Mouse (Mus musculus) right cerebral cortex, adult 2 months (tissue): ENCODE data around the gene Cd63.

Experiments used
- DNase-seq, 2 experiments: peaks; one replicate each; pipeline ENCODE4 v3.0.0; 2021 to 2022; ENCODE audit warnings: low spot score in 2 of 2

Cd63 gene

GRCm38 (mm10) chr10:128900698-128901097, at the start of gene Cd63:
Gene Cd63 (plus strand): TSS chr10:128900989.
- DNase-seq = no peak

DNA sequence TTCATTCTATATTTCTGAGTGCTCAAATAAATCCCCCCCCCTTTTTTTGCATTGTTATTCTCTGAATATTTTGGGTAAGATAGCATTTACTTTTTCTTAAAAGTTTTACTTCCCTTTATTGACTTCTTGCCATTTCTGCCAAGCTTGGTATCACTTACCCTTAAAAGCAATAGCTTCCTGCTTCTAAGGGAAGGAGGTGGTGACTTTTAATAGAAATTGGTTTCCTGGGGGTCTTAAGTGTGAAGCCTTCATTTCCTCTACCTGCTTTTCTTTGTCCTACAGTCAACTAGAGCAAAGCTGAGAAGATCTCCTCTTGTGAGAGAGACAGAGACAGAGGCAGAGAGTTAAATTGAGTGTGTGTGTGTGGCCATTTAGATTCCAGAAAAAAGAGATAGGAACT, 39.6 kb upstream of the Cd63 start:
- DNase-seq = no peak

- no peak for DNase-seq
Observed at GRCm38 (mm10) chr10:128866042-128866441, 34.7 kb upstream of the Cd63 start.

DNA sequence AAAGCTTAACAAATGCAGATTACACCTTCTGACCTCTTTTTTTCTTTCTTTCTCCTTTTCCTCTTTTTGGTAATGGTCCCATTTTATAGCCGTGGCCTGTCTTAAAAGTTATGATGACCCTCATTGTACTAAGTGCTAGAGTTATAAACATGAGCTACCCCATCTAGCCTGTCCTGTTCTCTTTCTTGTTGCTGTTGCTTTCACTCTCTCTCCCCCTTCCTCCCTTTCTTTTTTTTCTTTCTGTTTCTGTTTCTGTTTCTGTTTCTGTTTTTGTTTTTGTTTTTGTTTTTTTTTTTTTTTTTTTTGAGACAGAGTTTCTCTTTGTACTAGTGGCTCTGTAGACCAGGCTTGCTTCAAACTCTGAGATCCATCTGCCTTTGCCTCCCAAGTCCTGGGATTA, 34.3 kb upstream of the Cd63 start:
- DNase-seq = no peak

- no peak for DNase-seq
Observed at GRCm38 (mm10) chr10:128870341-128870740, 30.4 kb upstream of the Cd63 start.

DNA sequence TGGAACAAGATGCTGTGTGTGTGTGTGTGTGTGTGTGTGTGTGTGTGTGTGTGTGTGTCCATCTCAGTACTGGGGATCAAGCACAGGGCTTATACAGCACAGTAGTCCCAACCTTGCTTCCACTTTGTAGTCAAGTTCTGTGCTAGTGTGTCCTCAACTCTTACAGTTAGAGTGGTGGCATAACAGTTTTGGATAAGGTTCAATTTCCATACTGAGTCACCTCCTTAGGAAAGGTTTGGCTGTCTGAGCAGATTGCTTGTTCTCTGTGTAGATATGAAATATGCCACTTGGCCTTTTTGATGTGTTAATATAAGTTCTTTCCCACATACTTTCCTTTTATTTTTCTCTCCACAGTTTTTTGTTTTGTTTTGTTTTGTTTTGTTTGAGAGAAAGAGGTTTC, 22.5 kb upstream of the Cd63 start:
- DNase-seq = no peak

- DNase-seq = no peak
Observed at GRCm38 (mm10) chr10:128878811-128879210, 22.0 kb upstream of the Cd63 start.

DNA sequence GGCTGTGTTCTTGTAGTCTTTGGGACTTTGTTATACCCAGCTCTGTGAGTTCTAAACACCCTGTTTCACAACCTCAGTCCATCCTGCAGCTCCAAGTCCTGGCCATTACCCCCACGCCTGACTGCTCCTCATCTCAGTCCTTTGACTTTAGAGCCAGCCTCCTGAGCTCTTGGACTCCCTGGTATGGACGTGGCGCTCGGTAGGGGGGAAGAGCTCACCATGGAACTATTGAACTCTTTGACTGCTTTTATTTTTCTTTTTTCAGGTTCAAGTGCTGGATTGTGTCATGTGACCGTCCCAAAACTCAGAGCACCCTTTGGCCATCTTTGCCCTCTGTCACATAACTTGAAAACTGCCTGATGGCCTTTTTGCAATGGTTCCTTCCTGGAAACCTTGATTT, 18.7 kb upstream of the Cd63 start:
- no peak for DNase-seq

DNA sequence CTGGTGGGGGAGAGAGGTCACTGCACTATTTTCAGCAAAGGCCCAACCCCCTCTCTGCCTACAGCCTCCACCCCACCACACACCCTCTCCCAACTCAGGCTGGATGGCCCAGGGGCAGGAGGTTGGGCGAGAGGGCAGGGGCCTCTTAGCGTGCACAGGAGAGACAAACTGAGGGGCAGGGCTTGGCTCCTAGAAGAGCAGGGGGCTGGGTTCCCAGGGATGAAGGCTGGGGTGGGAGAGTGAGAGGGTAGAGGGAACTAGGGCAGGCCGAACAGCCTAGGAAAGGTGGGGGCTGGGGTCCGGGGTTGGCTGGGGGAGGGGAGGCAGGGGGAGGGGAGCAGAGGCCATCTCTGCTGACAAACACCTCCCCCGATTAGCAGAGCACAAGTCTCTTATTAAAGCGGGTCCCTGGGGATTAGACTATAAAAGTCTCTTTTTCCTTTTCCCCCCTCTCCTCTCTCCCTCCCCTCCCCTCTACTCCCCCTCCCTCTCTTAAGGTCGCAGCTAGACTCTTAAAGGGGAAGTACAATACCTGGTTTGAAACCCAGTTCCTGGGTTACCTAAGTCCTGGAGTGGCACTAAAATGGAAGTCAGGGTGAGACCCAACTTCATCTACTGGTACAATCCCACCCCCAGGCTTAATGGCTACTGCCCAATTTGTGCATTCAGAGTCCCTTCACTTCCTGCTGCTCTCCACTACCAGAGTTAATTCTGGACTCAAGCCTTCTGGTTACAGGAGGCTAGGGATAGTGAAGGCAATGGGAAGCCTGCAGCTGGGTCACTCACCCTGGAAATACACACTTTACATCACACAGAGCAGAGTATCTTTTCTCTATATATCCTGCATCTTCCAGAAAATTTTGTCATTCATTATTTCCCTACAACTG, 11.6 kb upstream of the Cd63 start:
- no peak for DNase-seq

DNA sequence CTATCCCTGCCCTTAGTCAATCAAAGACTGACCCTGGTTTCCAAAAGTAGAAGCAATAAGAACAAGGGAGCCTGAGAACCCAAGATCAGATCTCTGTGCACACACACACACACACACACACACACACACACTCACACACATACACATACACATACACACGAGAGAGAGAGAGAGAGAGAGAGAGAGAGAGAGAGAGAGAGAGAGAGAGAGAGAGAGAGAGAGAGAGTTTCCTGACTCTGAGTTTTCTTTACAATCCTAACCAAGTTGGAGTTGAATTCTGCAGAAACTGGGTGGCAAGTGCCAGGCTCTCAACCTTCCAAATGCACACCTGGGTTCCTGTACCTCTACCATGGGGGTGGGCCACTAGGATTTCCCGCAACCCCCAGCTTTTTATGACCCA, 10.9 kb upstream of the Cd63 start:
- DNase-seq = no peak

GRCm38 (mm10) chr10:128890383-128891295, 10.2 kb upstream of the Cd63 start:
- no peak for DNase-seq

DNA sequence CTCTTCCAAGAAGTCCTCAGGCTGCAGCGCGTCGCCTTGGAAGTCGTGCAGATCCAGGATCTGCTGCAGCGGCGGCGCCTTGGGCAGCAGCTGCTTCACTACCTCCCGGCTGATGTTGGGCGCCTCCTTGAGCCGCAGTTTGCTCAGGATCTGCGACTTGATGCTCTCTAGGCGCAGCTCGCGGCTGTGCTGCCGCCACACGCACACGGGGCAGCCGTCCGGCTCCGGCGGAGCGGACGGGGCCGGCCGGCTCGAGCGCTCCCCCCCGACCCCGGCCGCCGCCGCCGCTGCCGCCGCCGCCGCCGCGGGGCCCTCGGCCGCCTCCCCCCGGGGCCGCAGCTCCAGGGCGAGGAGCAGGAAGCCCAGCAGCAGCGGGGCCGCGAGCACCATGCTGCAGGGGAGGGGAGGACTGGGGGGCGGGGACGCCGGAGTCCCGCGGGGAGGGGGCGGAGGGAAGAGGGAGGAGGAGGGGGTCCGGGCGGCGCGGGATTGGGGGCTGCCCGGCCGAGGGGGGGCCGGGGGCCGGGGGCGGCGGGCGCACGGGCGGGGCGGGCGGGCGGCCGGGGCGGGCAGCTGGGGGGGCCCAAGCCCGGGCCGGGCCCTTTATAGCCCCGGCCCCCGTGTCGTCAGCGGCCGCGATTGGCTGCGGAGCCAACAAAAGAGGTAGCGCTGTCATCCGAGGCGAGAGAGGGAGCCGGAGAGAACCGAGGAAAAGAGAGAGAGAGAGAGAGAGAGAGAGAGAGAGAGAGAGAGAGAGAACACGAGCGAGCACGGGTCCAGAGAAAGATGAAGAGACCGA, 9.3 kb upstream of the Cd63 start, which contains the start of gene Gdf11:
Gdf11 (minus strand) TSS at position 423 of the 799 bp plus-strand sequence.
- no peak for DNase-seq

DNA sequence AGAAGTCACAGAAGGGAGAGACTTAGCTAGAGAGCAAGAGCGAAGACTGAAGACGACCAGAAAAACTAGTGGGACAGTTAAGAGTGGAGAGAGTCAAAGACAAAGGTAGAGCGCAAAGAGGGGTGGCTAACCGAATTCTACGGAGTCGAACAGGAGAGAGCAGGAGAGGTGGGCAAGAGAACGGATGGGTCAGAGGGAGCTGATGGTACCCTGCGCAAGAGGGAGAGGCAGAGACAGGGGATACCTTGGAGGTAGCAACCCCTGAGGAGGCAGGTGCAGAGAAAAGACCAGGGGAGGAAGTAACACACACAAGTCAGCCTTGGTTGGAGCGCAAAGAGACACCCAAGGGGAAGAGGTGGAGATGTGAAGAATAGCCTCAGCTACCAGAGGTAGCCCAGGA, 8.5 kb upstream of the Cd63 start:
- no peak for DNase-seq

- peak; percentile 84 to 86 for DNase-seq
Observed at GRCm38 (mm10) chr10:128895437-128895836, 5.4 kb upstream of the Cd63 start.

- peak in 1 of 2 experiments; percentile 46 for DNase-seq
Observed at GRCm38 (mm10) chr10:128895952-128896693, 4.7 kb upstream of the Cd63 start.

DNA sequence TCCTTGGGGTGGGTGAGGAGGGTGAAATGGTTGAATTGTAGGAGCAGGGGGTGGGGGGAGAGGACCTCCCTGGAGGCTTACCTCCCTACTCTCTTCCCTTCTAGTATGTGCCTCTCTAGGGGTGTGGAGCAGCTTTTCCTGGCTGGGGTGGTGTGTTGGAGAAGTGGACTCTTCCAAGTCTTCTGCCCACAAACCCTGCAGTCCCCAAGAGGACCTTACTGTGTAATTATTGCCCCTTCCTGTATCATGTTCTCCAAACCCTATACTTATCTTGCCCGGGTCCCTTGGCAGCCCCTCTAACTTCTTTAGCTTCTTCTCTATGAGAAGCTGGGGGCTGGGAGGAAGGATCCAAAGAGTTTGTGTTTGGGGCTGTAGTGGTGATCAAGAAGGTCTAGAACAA, 4.0 kb upstream of the Cd63 start:
- DNase-seq = no peak

GRCm38 (mm10) chr10:128897501-128897900, 3.3 kb upstream of the Cd63 start:
- no peak for DNase-seq

DNA sequence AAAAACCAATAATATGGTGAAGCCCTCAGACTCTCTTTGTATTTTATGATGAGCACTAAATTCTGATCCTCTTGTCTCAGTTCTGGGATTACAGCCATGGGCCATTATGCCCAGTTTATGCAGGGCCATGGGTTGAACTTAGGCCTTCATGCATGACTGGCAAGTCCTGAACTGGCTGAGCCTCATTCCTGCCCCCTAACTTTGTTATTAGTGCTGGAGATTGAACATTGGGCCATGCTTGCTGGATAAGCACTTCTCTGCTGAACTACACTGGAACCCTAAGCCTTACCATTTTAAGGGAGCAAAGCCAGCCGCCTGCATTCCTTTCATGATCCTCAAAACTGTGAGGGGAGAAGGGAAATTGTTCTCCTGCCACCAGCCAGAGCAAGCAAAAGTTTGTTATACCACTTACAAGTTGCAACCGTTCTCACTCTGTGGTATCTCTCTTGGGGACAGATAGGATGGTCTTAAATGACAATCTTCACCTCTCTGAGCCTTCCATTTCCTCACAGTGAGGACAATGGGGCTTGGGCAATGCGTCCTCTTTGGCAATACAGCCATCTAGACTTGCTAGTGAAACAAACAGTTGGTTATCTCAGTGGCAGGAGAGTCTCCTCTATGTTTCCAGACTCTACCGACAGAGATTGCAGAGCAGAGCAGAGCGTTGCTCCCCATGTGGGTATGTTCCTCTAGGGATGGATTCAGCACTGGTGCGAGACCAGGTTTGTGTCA, 864 bp upstream of the Cd63 start:
- DNase-seq = no peak

DNA sequence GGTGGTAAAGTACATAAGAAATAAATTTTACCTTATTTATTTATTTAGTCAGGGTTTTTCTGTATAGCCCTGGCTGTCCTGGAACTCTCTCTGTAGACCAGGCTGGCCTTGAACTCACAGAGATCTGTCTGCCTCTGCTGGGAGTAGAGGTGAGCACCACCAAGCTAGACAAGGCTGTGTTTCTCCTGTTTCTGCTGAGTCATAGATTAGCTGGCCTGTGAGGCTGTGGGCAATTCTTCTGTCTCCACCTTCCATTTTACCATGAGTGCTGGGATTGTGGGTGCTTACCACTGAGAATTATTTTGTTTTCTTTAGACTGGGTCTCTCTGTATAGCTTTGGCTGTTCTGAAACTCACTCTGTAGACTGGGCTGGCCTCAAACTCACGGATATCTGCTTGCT, 620 bp downstream of the Cd63 start:
- DNase-seq = no peak

GRCm38 (mm10) chr10:128902409-128902988, 1.7 kb downstream of the Cd63 start:
- DNase-seq = no peak
